Mouse (Mus musculus) liver, embryonic 18 days (tissue): ENCODE measurements around the gene Rbfox2. TPM values are rescaled to one million over a fixed set of nuclear protein-coding genes. Genes with fewer than 3 reads are reported as not detected.

Source experiments
- polyA plus RNA-seq: library from polyadenylated mRNA; depleted of rRNA; stranded (reverse); fragments of >200 nt; gene quantifications from 2 replicates; pipeline ENCODE4 v1.2.3, GENCODE M21; 2012; rRNA removed

Gene Rbfox2
- polyA plus RNA-seq, result 20.4 and 23.4 TPM in 2 replicates

DNA sequence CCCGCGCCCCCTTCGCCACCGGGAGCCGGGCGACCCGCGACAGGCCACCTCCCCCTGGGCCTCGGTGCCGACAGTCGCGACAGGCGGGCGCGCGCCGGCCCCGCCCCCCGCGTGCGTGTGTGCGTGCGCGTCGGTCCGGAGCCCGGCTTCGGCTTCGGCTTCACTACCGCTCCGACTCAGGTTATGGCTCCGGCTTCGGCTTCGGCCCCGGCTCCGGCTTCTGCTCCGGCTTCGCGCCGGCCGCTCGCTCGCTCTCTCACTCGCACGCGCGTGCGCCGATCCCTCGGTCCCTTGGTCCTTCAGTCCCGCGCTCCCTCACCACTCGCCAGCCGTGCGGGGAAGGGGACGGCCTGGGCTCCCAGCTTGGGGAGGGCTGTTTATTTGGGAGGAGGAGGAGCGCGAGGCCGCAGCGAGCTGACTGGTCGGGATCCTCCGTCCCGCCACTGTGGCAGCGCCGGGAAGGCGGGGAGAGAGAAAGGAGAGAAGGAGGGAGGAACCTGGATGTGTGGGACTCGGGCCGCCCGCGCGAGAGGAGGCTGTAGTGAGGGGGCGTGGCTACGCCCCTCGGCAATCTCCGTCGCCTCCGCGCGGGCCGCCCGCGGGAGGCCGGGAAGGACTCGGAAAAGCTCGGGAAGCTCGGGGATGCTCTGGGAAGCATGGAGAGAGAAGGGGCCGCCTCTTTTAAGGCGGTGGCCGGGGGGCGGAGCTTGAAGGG, at the start of gene Rbfox2:
TSS of gene Rbfox2 (minus strand) at position 458 of the 715 bp plus-strand sequence.

DNA sequence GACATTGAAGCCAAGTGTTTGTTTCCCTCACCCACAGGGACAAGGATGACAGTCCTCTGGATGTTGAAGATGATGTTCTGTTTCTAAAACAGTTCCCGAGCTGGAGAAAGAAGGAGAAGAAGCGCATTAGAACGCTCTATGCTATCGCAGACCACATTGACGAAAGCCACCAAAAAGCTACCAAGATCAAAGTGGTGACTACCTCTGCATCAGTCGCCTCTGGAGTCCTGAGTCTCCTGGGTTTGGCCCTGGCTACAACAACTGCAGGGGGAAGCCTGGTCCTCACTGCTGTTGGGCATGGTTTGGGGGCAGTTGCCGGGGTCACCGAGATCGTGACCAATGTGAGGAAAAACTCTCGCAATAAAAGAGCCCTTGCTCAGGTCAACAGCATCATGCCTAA, 256.2 kb downstream of the Rbfox2 start, which contains the start of gene Mb:
TSS of gene Mb (minus strand) at position 101 of the 400 bp plus-strand sequence.

DNA sequence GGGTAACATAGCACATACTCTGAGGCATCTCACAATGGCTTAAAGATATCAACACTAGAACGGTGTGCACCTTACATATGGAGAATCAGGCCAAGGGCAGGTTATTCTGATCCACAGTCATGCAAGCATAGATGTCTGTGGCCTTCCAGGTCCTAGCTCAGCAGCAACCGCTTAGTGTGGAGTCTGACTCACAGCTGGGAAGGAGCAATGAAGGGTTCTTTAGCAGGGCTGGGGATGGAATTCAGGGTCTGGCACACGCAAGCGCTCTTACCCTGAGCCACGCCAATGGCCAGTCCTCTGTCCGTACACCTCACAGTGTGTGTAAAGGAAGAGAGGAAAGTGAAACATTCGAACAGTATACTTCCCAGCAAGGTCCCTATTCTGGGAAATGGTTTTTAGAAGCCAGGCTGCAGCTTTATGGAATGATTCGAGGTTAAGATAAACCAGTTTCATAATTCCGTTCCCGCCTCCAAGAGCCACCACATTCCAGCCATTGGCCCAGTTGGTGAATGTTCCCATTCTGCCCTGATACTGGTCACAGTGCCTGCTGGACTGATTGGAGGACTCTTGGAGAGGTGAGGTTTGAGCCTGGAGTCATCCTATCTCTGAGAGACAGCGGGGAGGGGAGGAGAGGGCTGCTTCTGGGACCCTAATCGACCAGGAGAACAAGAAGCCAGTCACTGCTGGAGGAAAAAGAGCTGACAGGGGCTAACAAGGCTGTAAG, 262.0 kb downstream of the Rbfox2 start, which contains the start of gene Apol6:
TSS of gene Apol6 (plus strand) at position 133 of the 724 bp plus-strand sequence.

Other genes starting within 250 kb of the Rbfox2 start
- 13.9 and 21.6 TPM in 2 replicates for gene Apol7a, start 92.1 kb upstream of the Rbfox2 start, polyA plus RNA-seq
- gene Apol9a, start 104.1 kb upstream of the Rbfox2 start, polyA plus RNA-seq, result 0.08 and 0.26 TPM in 2 replicates
- not detected in 2 replicates for gene Apol7b, start 140.5 kb upstream of the Rbfox2 start, polyA plus RNA-seq
- gene Apol10a, start 170.0 kb upstream of the Rbfox2 start, polyA plus RNA-seq, result 0.01 TPM in 1 of 2 replicates, not detected in the other
- gene Apol11a, start 201.3 kb upstream of the Rbfox2 start, polyA plus RNA-seq, result 0.02 and 0.04 TPM in 2 replicates
- gene Apol7c, start 226.3 kb upstream of the Rbfox2 start, polyA plus RNA-seq, result 0.01 TPM in 1 of 2 replicates, not detected in the other